Mouse (Mus musculus) heart, embryonic 14.5 days (tissue): ENCODE data around the gene Kif19a. TPM values are rescaled to one million over a fixed set of nuclear protein-coding genes. Genes with fewer than 3 reads are reported as not detected.

Experiments
- ATAC-seq: fragments of 200-750 bp; cut with Nextera tagmentation; 2 replicates; pipeline ENCODE4 v1.8.0; 2017; ENCODE audit warnings: low read depth, moderate TSS enrichment; ENCODE audit not compliant: insufficient number of reproducible peaks, insufficient read depth, low FRiP score
- H3K27ac ChIP-seq, 2 experiments: fragments of 200-500 bp in 1 of 2; fragments of 300-500 bp in 1 of 2; sonication (generic) in 1 of 2; replicated peaks in 1 of 2; 2 replicates each; pipeline ENCODE4 v1.5.1; 2012 to 2014; ENCODE audit warnings: low read depth in 2 of 2, low read length in 2 of 2, control low read depth in 1 of 2, mild to moderate bottlenecking in 1 of 2, mixed read lengths in 1 of 2; ENCODE audit not compliant: control insufficient read depth in 1 of 2, insufficient read depth in 1 of 2
- H3K27me3 ChIP-seq: fragments of 300-500 bp; sonication (generic); 2 replicates; pipeline ENCODE4 v1.6.1; 2014; ENCODE audit warnings: mild to moderate bottlenecking, low read length, control low read depth; ENCODE audit not compliant: control insufficient read depth, insufficient read depth
- H3K36me3 ChIP-seq: fragments of 300-500 bp; sonication (generic); 2 replicates; pipeline ENCODE4 v1.6.1; 2014; ENCODE audit warnings: mild to moderate bottlenecking, control low read depth, low read length, mixed read lengths; ENCODE audit not compliant: control insufficient read depth, insufficient read depth
- H3K4me1 ChIP-seq, 2 experiments: fragments of 200-500 bp in 1 of 2; fragments of 300-500 bp in 1 of 2; sonication (generic) in 1 of 2; 2 replicates each; pipeline ENCODE4 v1.6.1; 2012 to 2014; ENCODE audit warnings: low read length in 2 of 2, control low read depth in 1 of 2, mixed read lengths in 1 of 2; ENCODE audit not compliant: control insufficient read depth in 2 of 2, insufficient read depth in 2 of 2
- H3K4me2 ChIP-seq: fragments of 300-500 bp; sonication (generic); 2 replicates; pipeline ENCODE4 v1.6.1; 2014; ENCODE audit warnings: mild to moderate bottlenecking, low read length
- H3K4me3 ChIP-seq, 2 experiments: fragments of 200-500 bp in 1 of 2; fragments of 300-500 bp in 1 of 2; sonication (generic) in 1 of 2; 2 replicates each; pipeline ENCODE4 v1.5.1; 2012 to 2014; ENCODE audit warnings: low read length in 2 of 2, mild to moderate bottlenecking in 2 of 2, control low read depth in 1 of 2, low read depth in 1 of 2, moderate library complexity in 1 of 2; ENCODE audit not compliant: control insufficient read depth in 1 of 2, insufficient read depth in 1 of 2
- H3K9ac ChIP-seq: fragments of 300-500 bp; sonication (generic); 2 replicates; pipeline ENCODE4 v1.6.1; 2014; ENCODE audit warnings: mild to moderate bottlenecking, low read length
- H3K9me3 ChIP-seq: fragments of 300-500 bp; sonication (generic); 2 replicates; pipeline ENCODE4 v1.6.1; 2016; ENCODE audit warnings: low read length, control low read depth; ENCODE audit not compliant: control insufficient read depth
- WGBS: fragments of 180-500 bp; shearing (Covaris S2); extraction: QIAGEN DNeasy Blood & Tissue Kit; methylation state at CpG from one replicate; pipeline ENCODE4 v1.1.7; 2014; 5-methylcytosine and 5-hydroxymethylcytosine counted together
- polyA plus RNA-seq: library from polyadenylated mRNA; unstranded; fragments of >200 nt; fragmentation: Nextera tagmentation; extraction: Ambion mirVana; gene quantifications from 2 replicates; pipeline ENCODE4 v1.2.1, GENCODE M21; 2014

The Kif19a gene
- polyA plus RNA-seq, 1 experiment from 2014 or later: 0.28 TPM

DNA sequence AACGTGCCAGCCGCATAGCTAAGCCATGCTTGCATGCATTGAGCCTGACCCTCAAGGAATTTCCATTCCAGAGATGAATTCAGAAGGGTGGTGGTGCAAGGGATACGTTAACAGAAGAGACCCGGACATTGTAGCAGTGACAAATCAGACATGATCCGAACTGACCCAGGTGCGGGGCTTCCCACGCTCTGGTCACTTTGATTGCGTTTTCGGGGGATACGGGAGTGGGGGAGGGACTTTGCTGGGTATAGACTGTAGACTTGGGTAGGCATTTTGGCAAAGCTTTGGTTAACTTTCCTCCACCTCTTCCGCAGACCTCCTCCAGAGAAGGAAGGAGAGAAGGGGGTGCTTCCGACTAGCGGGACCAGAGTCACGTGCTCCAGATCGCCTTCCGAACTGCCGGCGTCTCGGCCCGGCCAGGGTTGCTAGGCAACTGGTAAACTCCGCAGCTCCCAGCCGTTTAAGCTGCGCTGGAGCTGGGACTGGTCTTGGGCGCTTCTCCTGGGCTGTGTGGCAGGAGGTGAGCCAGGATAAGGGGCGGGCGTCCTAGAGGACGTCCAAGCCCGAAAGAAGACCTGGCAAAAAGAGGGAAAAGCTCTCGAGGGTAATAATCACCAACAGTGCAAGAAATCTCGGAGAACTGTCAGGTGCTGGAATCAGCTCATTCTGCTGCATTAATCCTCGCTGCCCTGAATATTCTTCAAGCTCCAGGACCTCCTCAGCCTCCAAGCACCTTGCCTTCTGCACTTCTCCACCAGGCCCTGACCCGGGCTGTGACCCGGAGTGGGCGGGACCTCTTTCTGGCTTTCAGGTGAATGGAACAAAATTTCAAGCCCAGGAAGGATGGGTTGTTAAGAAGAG, 38.0 kb upstream of the Kif19a start, which contains the start of gene Dnaic2:
TSS of gene Dnaic2 (plus strand) at position 444 of the 861 bp plus-strand sequence.
- WGBS: 11% methylated on average over 34 of the region's 34 CpGs

DNA sequence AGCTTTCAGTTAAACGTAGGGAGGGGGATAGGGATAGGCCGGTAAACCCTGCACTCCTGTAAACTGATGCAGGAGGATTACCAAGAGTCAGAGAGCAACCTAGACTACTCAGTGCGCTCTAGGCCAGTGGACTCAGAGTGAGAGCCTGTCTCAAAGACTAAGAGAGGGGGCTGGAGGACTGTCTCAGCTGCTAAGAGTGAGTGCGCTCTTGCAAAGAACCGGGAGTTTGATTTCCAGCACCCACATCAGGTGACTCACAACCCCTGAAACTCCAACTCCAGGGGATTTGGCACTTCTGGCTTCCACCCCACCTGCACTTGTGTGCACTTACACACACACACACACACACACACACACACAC, 37.4 kb upstream of the Kif19a start:
- 0 out of 2 replicates have a peak, but pooled peaks cover 2% of the 10 kb centered on the region for H3K9me3 ChIP-seq
- H3K4me2 ChIP-seq: peak overlapping the region; percentile 64
- H3K36me3 ChIP-seq: no peaks in the 10 kb centered on the region
- H3K27ac ChIP-seq: no peak overlapping the region
- H3K27me3 ChIP-seq: no peaks in the 10 kb centered on the region
- peaks cover 8 to 15% of the 10 kb centered on the region in 2 experiments for H3K4me1 ChIP-seq
- no peak for ATAC-seq
- 35% methylated on average over 5 of the region's 5 CpGs for WGBS
- H3K4me3 ChIP-seq: peak overlapping the region in 1 of 2 experiments; percentile 29; a peak in 1 of 4 replicates
- peak overlapping the region; percentile 28; the same call in 1 of the 2 replicates for H3K9ac ChIP-seq

More for the DNA sequence above, 38.0 kb upstream of the Kif19a start, which contains the start of gene Dnaic2:
- 0 out of 2 replicates have a peak, but pooled peaks cover 2% of the 10 kb centered on the region for H3K9me3 ChIP-seq
- peak within 1 kb of the TSS; percentile 64 for H3K4me2 ChIP-seq
- no peak within 1 kb of the TSS for H3K27ac ChIP-seq
- peak within 1 kb of the TSS; percentile 28 for H3K9ac ChIP-seq
- peak; percentile 72 for ATAC-seq
- no peaks in the 10 kb centered on the region for H3K27me3 ChIP-seq
- H3K4me1 ChIP-seq: peaks cover 8 to 15% of the 10 kb centered on the region in 2 experiments
- no peaks in the 10 kb centered on the region for H3K36me3 ChIP-seq
- H3K4me3 ChIP-seq: peak within 1 kb of the TSS; percentile 29 to 38

DNA sequence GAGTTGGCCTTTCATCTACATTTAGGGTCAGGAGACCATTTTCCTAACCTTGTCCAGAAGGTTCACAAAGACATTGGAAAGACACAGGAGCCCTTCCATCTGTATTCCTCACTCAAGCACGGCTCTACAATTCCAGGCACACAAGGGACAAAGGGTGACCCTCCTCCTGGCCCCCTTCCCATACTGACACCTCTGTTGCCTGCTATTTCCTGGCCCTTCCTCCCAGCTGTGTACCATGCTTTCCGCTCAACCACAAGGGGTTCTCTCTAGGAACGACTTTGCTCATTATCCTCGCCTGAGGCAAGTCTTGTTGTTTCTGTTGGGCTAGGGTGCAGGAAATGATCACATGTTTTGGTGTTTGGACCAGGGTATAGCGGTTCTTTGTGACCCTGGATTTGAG, 36.9 kb upstream of the Kif19a start:
- 39% methylated on average over 5 of the region's 5 CpGs for WGBS

DNA sequence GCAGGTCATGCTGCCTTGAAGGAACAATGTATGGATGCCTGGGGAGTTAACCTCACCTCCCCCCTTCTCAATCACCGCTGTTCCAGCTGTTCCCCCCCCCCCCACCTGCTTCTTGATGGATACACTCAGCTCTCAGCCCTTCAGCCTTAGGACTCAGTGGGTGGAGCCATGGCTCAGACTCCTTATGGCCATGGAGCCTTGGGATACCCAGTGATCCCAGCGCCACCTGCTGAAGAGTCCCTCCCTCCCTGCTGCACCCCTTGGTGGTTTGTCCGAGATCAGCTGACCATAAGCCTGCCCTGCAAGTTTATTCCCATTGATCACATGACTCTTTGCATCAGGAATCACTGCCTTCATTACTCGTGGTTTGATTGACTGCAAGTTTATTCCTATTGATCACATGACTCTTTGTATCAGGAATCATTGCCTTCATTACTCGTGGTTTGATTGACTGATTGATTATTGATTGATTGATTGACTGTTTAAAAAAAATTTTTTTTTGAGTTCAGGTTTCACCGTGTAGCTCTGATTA, 35.3 kb upstream of the Kif19a start:
- WGBS: 46% methylated on average over 6 of the region's 6 CpGs
- Histone ChIP-seq H3K27me3 (no peaks in the 10 kb centered on the region), H3K27ac (no peak overlapping the region), H3K9me3 (0 out of 2 replicates have a peak, but pooled peaks cover 2% of the 10 kb centered on the region), H3K36me3 (no peaks in the 10 kb centered on the region), H3K9ac (no peak overlapping the region), H3K4me2 (no peak overlapping the region), H3K4me1 (peaks cover 8 to 15% of the 10 kb centered on the region in 2 experiments), H3K4me3 (no peak overlapping the region)
- no peak for ATAC-seq

More for the DNA sequence above, 36.9 kb upstream of the Kif19a start:
- Histone ChIP-seq H3K4me1 (peaks cover 8 to 15% of the 10 kb centered on the region in 2 experiments), H3K4me2 (no peak overlapping the region), H3K27ac (no peak overlapping the region), H3K36me3 (no peaks in the 10 kb centered on the region), H3K4me3 (no peak overlapping the region), H3K9ac (no peak overlapping the region), H3K9me3 (0 out of 2 replicates have a peak, but pooled peaks cover 2% of the 10 kb centered on the region), H3K27me3 (no peaks in the 10 kb centered on the region)
- no peak for ATAC-seq

DNA sequence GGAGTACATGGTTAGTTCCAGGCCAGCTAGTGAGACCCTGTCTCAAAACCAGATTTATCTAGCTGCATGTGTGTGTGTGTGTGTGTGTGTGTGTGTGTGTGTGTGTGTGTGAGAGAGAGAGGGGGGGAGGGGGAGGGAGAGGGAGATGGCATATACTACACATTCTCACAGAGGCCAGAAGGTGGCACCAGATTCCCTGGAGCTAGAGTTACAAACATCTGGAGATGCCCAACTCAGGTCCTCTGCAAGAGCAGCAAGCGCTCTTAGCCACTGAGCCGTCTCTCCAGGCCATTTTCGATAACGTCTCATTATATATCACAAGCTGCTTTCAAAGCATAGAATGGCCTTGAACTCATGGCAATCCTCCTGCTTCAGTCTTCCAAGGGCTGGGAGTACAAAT, 33.5 kb upstream of the Kif19a start:
- WGBS: 80% methylated on average over 4 of the region's 4 CpGs
- H3K4me3 ChIP-seq: no peak overlapping the region
- no peak for ATAC-seq

DNA sequence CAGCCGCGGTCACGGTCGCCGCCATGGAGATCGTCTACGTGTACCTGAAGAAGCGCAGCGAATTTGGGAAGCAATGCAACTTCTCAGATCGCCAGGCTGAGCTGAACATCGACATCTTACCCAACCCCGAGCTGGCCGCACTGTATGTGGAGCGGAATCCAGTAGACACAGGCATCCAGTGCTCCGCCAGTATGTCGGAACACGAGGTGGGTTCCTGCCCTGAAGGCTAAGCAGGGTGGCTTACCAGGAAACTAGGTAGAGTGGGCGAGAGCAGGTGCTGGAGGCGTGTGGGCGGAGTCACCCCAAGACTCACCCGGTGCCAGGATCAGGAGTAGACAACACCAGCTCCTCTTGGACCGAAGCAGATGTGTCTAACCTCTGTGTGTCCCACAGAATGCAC, 32.3 kb upstream of the Kif19a start:
- Histone ChIP-seq H3K4me1 (peaks cover 2 to 10% of the 10 kb centered on the region in 2 experiments; a peak in 2 of 4 replicates), H3K9ac (no peak overlapping the region), H3K4me3 (no peak overlapping the region), H3K27me3 (no peaks in the 10 kb centered on the region), H3K36me3 (no peaks in the 10 kb centered on the region), H3K27ac (no peak overlapping the region), H3K9me3 (no peaks in the 10 kb centered on the region), H3K4me2 (no peak overlapping the region)
- ATAC-seq: no peak
- WGBS: 64% methylated on average over 22 of the region's 22 CpGs

More for the DNA sequence above, 33.5 kb upstream of the Kif19a start:
- H3K27ac ChIP-seq: no peak overlapping the region
- no peaks in the 10 kb centered on the region for H3K9me3 ChIP-seq
- H3K27me3 ChIP-seq: no peaks in the 10 kb centered on the region
- H3K4me1 ChIP-seq: peaks cover 8 to 15% of the 10 kb centered on the region in 2 experiments
- H3K9ac ChIP-seq: no peak overlapping the region
- H3K36me3 ChIP-seq: no peaks in the 10 kb centered on the region
- H3K4me2 ChIP-seq: no peak overlapping the region

DNA sequence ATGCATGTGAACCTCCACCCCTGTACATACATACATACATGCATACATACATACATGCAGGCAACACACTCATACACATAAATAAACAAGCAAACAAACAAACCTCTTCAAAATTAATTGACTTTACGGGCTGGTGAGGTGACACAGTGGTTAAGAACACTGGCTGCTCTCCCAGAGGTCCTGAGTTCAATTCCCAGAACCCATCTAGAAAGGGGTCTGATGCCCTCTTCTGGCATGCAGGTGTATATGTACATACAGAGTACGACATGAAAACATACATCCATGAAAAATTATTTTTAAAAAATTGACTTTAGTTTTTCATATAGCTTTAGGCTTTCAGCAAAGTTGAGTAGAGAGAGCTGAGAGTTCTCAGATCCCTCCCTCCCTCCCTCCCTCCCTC, 29.1 kb upstream of the Kif19a start:
- 76% methylated on average over 2 of the region's 2 CpGs for WGBS
- no peaks in the 10 kb centered on the region for H3K27me3 ChIP-seq
- H3K4me2 ChIP-seq: no peak overlapping the region
- no peak for ATAC-seq
- H3K4me3 ChIP-seq: no peak overlapping the region
- H3K9me3 ChIP-seq: no peaks in the 10 kb centered on the region
- no peak overlapping the region for H3K27ac ChIP-seq
- H3K4me1 ChIP-seq: peaks cover 7 to 9% of the 10 kb centered on the region in 2 experiments; a peak in 3 of 4 replicates
- no peaks in the 10 kb centered on the region for H3K36me3 ChIP-seq
- H3K9ac ChIP-seq: no peak overlapping the region
